Mouse (Mus musculus): ENCODE data around the gene Klhl6.

GRCm38 (mm10) chr16:19990536-19990935 lies 7.7 kb upstream of the Klhl6 start:
- TF ChIP-seq CTCF (conservative IDR thresholded peaks at IDR 0.05 in 1 of 2, IDR thresholded peaks at IDR 0.05 in 1 of 2; ENCODE audit: low read depth in 2 of 2, low read length in 2 of 2) (no peak), EP300 (IDR thresholded peaks at IDR 0.05; ENCODE audit: low read length) (no peak), UBTF (IDR thresholded peaks at IDR 0.05; ENCODE audit: low read depth, low read length) (no peak), CHD2 (IDR thresholded peaks at IDR 0.05; ENCODE audit: low read length) (no peak)
